Mouse (Mus musculus) layer of hippocampus, adult 11-12 months (tissue): ENCODE measurements around the gene Cwc27.

ENCODE experiments used
- DNase-seq: peaks from one replicate; pipeline ENCODE4 v3.0.0; 2022; ENCODE audit warnings: low spot score

The Cwc27 gene

DNA sequence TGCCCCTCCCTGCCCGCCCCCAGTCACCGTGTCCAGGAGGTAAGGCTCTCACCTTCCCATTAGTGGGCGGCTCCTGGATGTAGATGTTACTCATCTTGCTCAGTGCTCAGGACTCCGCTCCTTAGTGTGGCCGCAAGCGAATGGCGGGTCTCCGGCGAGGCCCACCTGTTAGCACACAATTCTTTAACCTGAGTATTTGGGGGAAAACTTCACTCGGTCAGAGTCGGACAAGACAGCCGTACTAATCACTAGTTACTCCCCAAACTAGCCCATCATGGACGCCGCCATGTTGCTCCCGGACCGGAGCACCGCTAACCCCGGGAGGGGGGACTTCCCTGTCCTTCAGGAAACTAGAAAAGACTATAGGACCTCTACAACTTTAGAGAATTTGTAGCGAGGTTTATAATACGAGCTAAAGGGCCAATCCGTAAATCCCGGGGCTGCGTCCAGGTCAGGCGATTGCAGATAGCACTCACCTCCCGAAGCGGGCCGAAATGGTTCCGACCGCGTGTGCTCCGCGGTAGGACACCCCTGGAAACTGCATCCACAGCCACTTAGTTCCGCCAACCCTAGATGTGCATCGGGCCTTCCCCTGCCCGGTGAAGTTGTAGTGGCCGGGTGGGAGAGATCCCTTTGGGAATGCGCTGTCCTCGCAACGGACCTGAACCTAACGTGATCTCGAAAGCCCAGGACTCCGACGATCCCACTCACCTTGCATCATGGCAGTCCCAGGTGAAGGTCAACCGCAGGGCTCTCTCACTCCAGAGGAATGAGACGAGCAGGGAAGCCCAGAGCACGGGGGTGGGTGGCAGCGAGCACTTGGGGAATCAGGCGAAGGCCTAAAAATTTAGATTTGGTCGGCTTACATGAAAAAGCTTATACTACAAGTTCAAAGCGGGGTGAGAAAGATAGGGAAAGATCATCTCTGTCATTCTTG lies at the start of gene Cwc27:
Gene Cwc27 (minus strand): TSS at position 508 of the 937 bp plus-strand sequence.
- DNase-seq: peak; percentile 81

DNA sequence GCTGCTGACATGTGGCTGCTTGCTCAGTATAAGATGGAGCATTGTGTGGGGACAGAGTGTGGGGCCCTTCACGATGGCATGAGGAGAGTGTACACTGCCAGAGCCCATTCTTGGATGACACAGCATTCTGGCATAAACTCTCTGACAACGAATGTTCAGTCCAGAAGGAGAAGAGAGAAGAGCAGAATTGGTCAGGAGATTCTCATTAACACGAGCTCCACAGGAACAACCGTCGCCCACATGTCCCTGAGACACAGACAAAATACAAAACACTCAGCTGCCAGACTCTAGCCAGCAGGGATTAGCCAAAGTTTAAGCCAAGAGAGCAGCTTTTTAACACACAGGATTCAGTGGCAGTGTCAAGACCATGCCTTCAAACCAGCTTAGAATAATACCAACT lies 49.8 kb upstream of the Cwc27 start:
- DNase-seq: no peak

DNA sequence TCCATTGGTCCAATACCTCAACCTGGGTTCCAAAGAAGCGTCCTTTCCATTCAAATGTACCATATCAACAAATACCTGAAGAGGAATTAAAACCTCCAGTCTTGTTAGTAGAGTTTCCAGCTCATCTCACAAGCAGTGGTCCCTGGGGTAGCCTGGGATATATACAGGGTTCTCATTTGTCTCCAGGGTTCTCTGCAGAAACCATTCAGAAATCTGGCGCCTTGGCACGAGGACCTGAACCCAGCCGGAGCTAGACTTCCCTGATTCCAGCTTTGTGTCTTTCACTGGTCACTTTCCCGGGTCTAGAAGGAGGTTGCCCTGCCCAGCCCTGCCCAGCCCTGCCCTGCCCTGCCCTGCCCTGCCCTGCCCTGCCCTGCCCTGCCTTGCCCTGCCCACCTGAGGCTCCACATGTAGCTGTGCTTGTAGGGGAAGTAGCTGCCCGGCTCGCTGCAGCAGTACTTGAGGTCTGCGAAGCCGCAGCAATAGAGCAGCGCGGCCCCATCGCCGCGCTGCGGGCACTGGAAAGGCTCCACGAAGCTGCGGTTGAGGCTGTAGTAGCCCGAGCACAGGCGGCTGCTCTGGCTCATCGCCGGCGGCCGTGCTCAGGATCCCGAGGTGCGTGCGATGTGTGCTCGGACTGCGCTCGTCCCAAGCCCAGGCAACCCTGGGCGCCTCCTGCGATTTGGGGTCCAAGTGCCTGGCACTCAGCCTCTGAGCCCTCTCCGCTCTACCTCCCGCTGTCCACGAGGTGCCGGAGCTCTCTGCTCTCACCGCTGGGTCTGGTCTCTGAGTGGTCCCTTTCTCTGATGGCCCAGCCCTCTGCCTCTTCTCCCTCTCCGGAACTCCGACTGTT lies 46.4 kb upstream of the Cwc27 start, which contains the start of gene Shisal2b:
Gene Shisal2b (minus strand): TSS at position 767 of the 853 bp plus-strand sequence.
- DNase-seq: peak; percentile 14

DNA sequence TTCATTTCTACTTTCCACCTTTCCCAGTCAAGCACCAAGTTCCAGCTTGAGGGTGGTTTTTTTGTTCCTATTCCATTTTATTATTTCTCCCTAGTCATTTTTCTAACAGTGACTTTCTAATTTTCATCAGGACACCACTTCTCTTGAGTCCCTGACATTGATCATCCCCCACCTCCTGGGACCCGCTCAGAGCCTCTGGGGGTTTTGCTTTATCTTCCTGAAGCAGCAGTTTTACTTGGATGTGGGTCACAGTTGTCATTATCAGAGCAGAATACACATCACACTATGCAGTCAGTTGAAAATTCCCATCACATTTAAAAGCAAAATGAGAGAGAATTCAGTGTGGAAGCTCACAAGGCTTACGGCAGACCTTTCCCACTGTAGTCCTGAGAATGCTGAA lies 36.7 kb upstream of the Cwc27 start:
- DNase-seq: no peak

DNA sequence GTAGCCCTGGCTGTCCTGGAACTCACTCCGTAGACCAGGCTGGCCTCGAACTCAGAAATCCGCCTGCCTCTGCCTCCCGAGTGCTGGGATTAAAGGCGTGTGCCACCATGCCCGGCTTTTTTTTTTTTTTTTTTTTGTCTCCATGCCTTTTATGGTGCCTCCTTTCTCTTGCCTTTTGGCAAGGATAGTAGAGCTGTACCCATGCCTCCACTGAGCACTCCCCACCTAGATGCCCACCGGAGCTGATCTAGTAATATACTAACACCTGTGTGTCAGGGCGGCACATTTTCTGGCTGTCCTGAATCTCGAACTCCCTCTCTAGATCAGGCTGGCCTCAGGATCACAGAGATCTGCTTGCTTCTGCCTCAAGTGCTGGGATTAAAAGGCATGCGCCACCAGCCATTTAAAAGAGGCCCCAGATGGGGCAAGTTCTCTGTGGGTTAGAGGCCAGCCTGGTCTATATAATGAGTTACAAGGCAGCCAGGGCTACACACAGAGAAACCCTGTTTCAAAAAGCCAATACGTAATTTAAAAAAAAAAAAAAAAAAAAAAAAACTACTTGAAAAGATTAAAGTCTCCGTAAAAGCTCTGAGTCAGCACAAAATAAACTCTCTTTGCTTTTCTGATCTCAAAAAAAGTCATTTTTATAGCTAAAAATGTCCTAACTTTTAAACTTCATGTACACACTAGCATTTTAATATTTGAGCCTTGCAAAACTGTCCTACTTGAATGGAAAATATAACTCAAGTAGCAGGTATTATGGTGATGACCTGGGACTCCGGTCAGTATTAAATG lies 26.6 kb upstream of the Cwc27 start:
- no peak for DNase-seq

DNA sequence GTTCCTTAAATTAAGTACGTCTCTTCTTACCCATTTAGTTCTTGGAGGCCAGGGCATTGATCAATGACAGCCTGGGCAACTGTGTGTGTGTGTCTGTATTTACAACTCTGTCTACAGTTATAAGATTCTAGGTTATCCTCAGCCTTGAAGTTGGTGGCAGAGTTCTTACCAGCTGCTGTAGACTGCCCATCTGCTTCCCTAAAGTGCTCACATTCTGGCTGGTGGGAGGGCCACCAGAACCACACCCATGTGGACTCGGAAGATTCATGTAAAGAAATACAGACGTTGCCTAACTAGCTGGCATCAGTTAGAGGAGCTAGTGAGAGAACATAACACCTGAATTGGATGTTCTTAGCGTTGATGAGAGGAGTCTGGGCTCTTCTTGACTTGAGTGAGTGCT lies 25.0 kb upstream of the Cwc27 start:
- no peak for DNase-seq

DNA sequence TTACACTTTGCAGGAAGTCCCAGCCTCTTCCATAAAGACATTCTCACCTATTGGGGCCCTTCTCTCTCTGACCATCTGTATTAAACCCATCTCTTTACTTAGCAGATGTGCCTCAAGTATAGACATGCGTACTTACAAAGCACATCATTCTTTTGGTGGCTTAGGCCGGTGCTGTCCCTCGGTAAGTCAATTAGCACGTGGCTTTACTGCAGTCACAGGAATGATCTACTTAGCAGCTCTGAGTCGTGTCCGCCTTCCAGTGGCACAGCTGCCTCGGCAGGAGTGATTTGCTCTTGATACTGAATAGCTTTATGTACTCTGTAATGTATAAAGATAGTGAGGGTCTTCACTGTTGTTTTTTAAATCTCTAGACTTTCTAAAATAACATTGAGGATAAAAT lies 20.7 kb upstream of the Cwc27 start:
- DNase-seq: no peak

DNA sequence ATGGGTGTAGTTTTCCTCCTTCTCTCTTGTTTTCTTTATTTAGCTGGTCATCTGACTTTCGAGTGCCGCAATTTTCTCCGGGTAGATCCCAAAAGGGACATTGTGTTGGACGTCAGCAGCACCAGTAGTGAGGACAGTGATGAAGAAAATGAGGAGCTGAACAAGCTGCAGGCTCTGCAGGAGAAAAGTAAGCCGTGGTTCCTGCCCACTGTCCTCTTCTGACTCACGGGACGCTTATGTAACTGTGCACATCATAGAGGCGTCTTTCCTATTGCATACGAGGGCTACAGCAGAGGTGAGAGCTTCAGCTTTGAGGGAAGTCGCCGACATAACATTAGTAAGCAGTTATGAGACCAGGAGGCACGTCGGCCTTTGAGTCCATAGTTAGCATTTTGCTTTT lies 15.9 kb upstream of the Cwc27 start:
- no peak for DNase-seq

DNA sequence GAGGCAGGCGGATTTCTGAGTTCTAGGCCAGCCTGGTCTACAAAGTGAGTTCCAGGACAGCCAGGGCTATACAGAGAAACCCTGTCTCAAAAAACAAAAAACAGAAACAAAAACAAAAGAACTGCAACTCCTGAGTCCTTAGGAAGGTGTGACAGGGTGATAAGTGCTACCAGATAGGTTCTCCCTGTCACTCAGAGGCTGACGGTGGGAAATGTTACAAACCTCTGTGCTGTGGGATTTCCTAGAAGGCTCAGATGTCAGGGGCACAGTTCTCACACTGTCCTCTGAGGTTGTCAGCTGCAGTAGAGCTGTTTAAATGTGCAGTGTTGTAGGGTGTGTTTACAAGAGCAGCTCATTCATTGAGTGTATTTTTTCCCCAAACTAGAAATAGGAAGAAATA lies 8.5 kb upstream of the Cwc27 start:
- DNase-seq: no peak

DNA sequence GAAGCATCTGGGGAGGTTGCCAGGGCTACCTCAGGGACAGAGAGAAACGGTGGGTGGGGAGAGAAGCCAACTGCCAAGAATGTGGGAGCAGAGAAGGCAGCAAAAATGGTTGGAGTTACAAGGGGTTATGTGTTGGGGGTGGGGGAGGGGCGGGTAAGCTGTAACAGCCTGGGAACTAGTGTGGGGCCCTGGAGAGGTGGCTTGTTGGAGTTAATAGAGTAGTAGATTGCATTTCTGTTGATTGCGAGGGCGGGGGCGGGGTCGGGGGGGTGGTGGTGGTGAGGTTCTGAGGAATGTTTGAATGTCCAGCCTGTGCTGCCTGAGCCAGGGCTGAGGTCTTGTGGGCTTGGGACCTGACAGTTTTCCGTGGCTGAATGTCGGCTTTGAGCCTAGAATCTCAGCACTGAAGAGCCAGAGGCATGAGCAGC lies 5.5 kb upstream of the Cwc27 start:
- no peak for DNase-seq

DNA sequence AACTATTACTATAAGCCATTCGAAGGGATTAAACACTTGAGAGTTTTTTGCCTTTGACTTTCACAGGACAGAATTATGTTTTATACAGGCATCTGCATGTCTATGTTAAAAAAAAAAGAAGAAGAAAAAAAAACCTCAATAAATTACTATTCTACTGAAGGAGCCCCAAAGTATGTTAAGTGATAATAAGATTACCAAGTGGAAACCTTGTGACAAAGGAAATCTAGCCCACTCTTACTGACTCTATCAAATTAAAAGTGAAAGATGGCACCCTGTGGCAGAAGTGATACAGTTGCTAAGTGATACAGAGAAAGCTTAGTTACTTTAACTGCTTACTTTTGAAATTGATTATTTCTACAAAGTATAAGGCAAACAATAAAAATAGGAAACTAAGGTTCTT lies 5.0 kb upstream of the Cwc27 start:
- no peak for DNase-seq

DNA sequence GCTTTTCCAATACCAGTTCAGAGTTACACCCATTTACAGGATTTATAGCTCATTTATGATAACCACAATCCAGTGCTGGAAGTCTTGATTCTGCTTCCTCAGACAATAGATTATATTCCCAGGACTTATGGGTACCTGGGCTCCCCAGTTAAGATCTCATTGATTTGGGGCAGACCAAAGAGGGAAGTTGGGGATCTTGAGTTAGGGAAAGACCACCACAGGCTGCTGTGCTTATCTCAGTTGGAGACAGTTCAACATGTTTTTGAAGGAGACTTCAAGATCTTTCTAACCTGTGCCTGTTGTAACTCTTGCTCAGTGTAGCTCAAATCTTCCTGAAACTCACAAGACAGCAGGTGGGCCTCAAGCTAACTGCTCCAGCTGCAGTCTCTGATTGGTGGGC lies 4.2 kb upstream of the Cwc27 start:
- no peak for DNase-seq

DNA sequence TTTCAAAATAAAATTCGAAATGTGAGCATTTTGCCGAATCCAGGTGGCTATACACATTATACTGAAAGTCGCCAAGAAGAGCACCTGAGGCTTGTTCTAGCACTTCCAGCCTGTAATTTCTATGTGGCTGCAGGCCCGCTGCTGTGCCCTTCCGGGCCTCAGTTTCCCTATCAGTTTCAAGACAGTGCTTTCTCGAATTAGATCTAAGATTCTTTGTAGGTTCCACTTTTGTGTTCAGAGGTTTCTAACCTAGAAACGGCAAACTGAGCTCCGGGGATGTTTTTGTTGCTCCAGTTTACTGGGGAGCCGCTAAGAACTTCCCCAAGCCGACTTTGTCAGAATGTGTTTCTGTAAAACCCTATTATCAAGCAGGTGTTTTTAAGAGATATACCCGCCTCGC lies 754 bp upstream of the Cwc27 start:
- DNase-seq: no peak

DNA sequence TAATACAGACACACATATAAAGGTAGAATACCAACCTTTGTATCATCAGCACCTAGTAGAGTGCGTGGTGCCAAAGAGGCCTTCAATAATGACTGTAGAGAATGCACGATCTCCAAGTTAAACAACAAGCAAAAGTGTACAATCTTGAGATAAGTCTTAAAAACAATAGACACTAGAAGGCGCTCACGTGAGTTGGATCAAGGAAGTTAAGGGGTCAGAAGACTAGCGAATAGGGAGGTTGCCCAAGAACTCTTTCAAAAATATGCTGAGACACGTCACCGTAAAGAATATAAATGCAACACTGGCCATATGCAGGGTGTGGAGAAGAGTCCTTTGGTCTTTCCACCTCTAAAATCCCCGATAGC lies 690 bp downstream of the Cwc27 start:
- no peak for DNase-seq

DNA sequence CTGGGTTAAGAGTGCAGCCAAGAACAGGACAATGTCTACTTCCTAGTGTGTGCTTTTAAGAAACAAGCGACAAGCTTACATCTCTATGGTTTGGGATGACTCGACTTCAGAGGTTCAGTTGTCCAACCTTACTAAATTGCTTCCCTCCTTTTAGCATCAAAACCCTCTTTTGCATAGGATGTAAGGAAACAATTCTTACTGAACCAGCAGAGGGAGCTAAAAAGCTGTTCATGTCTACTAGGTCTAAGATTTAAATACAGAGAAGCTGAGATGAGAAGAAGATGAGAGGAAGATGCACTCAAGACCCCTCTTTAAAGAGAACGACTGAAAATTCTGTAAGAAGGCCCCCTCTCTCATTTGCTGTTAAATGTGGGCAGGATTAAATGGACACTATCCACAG lies 11.3 kb downstream of the Cwc27 start:
- DNase-seq: peak; percentile 22

DNA sequence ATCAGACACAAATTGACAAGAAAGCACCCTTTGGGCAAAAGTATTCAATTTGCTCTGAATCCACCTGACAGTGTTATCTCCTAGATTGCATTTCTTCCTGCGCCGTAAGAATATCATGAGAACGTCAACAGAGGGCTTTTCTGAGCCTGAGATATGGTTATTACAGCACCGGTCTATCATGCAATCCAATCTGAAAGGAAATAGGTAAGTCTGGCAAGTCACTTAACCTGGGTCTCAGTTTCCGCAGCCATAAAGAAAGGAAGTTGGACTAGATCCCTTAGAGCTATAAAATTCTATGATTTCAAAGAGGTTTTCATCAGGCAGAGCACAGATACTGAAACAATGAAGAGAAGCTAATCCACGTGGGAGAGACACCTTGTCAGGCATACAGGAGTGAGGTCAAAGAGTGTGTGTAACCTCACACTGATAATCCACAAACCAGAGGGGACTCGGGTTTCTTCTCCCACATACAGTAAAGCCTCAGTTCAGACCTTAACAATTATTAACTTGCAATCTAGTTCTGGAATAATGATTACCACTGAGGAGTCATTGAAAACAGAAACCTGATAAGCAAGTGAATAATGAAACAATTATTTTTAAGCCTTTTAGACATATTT lies 17.3 kb downstream of the Cwc27 start:
- DNase-seq: no peak

DNA sequence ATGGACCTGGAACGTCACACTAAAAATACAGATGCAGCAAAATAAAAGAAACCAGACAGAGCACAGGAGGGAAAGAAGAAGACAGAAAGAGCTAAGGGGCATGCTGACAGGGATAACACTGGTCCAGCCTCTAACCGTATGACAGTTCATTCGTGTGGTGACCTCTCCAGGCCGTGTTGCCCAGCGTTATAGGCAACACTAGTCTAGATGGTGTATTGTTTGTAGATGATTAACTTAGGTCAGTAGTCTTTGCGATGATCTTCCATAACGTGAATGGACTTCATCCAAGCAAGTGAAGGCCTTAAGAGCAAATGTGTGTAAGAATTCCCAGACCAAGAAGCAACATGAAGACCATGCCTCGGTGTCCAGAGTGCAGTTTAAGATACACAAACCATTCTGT lies 17.9 kb downstream of the Cwc27 start:
- no peak for DNase-seq

DNA sequence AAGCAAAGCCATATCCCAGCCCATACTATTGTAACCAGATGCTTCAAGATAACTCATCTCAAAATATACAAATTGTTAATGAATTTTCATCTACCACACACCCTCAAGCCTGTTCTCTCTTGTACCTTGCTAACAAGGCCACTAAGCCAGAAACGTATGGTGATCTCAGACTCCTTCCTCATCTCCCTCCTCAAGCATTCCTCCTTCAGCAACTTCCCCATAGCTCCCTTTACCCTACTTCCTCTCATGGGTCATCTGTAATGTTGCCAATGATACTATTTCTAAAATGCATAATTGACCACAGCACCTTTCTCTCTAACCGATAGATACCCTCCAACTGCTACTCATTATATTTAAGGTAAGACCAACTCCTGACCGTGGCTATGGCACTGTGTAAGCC lies 22.5 kb downstream of the Cwc27 start:
- DNase-seq: no peak

DNA sequence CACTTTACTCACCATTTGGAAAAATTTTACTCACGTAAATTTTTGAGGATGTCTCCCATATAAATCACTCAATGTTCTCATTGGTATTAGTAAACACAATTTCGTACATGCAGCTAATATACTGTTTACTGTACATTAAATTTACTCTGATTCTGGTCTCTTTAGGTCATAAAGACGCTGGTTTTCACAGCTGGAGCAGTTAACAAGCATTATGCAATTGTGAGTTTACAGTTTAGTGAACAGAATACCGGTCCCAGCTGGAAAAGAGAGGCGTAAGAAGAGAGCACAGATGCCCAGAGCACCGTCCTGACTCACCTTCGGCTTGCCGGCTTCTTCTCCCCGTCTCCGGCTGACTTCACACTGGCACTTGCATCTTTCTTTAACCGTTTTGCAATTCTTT lies 24.8 kb downstream of the Cwc27 start, which contains the start of gene Srek1ip1:
Gene Srek1ip1 (plus strand): TSS at position 301 of the 400 bp plus-strand sequence.
- no peak for DNase-seq

DNA sequence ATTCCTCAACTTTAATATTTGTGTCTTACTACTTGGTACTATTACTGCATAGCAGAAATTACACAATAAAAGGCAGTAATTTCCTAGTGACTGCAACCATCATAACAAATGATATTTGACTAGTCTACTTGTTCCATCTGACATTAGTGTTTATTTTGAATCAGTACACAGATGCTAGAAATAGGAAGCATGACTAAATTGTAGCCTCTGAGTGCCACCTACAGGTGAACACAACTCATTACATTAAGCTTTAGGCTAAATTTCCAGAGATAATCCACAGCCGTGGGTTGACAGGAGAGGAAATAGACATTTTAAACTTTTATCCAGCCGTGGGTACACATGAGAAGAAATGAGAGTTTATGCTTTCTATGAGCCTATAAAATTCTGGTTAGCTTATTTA lies 27.3 kb downstream of the Cwc27 start:
- DNase-seq: peak; percentile 23

DNA sequence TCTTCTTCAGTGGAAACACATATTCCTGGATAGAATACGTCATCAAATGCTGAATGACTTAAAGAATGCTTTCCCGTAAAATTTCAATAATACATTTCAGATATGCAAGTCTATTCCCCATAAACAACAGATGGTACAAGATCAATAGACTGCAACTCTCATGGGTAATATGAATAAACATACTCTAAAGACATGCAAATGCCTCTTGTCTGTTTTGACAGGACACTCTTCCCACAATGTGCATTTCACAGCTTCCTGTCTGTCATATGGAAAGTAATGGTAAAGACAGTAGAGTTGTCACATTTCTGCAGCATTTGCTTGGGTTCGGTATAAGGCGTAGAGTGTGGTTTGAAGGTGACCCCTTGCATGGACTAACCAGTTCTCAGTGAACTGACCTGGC lies 29.7 kb downstream of the Cwc27 start:
- no peak for DNase-seq
